Mouse (Mus musculus): ENCODE data around the gene Npl. TPM values are rescaled to one million over a fixed set of nuclear protein-coding genes. Genes with fewer than 3 reads are reported as not detected.
"Not testable (repeated sequence)": the region's sequence is repeated elsewhere in the genome, so short reads cannot be mapped to it uniquely, and the experiment has no call there.

Gene Npl
- polyA plus RNA-seq, 1 experiment, result not detected

DNA sequence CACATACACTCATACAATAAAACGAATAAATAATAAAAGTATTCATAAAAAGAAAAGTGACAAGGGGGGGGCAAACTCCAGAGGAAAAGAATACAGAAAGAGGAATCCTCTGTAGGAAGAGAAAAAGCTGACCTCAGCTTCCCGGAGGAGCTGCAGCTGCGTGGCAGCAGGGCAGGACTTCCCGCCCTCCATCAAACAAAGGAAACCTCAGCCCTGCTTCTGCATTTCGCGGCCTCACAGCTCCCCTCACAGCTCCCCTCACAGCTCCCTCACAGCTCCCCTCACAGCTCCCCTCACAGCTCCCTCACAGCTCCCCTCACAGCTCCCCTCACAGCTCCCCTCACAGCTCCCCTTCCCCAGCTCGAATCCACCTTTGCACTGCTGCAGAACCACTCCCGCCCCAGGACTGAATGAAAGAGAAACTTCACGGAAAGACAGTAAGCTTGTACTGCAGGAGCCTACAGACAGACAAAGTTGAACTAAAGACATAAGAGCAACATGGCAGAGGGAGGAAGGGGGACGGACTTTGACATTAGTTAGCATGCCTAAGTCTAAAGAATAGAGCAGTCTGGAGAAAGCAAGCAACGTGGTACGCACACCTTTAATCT lies 17.5 kb downstream of the Npl start:
- H3K4me3 ChIP-seq (ENCODE audit: insufficient read depth, low read depth, low read length), result 0 out of 2 replicates have a peak overlapping the region, but pooled peaks have one; percentile 7
- H3K4me1 ChIP-seq (ENCODE audit: control insufficient read depth, insufficient read depth, low read length), result peaks cover 8% of the 10 kb centered on the region
- no peak overlapping the region for H3K27ac ChIP-seq (ENCODE audit: insufficient read depth, low read depth, low read length)
- TF ChIP-seq CTCF (IDR thresholded peaks at IDR 0.05; ENCODE audit: insufficient read depth, low read depth, low read length), result no peak
- TF ChIP-seq POLR2A (IDR thresholded peaks at IDR 0.05; ENCODE audit: insufficient read depth, low read depth, low read length), result no peak
- 23% methylated on average over 12 of the region's 12 CpGs for WGBS

DNA sequence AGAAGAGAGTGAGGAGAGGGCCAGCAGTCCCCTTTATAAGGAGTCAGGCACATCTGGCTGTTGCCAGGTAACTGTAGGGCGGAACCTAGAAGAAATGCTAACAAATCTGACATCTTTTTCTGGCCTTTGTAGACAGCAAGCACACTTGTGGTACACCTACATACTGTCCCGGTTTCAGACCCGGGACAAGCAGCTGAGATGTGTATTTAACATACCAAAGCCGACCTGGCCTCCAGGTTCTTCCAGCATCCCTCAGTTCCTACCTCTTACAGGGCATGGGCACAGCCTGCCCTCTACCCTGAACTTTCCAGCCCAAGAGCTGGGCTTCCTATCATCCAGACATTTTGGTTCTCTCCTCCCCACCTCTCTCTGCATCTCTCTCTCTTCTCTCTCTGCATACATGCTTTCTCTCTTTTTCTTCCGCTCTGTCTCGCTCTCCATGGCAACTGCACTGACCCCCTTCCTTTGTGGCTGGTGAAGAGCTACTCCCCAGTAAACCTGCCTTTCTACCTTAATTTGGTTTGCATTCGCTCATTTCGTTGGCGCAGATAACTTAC lies 18.1 kb downstream of the Npl start:
- Histone ChIP-seq H3K4me3 (ENCODE audit: insufficient read depth, low read depth, low read length) (no peak overlapping the region), H3K27ac (ENCODE audit: insufficient read depth, low read depth, low read length) (no peak overlapping the region), H3K4me1 (ENCODE audit: control insufficient read depth, insufficient read depth, low read length) (peaks cover 8% of the 10 kb centered on the region)
- TF ChIP-seq CTCF (IDR thresholded peaks at IDR 0.05; ENCODE audit: insufficient read depth, low read depth, low read length) (no peak), POLR2A (IDR thresholded peaks at IDR 0.05; ENCODE audit: insufficient read depth, low read depth, low read length) (no peak)
- WGBS, result 40% methylated on average over 9 of the region's 9 CpGs

DNA sequence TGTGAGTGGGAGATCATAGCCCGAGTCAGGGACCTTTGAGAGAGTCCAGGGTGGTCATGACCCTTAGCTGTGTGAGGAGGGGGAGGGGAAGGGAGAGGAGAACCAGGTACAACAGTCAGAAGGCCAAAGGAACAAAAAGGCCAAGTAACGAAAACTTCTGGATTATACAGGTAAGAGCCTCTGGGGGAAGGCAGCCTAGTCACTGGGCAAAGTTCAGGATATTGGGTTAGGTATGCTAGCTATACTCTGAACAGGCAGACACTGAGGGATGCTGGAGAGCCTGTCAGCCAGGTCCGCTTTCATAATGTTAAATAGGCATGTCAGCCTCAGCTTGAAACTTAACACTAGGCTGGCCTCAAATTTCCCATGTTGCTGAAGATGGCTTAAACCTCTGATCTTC lies 27.7 kb downstream of the Npl start:
- H3K4me3 ChIP-seq (ENCODE audit: insufficient read depth, low read depth, low read length), result no peak overlapping the region
- WGBS, result 78% methylated on average over 3 of the region's 3 CpGs
- H3K27ac ChIP-seq (ENCODE audit: insufficient read depth, low read depth, low read length), result no peak overlapping the region
- no peaks in the 10 kb centered on the region for H3K4me1 ChIP-seq (ENCODE audit: control insufficient read depth, insufficient read depth, low read length)
- TF ChIP-seq POLR2A (IDR thresholded peaks at IDR 0.05; ENCODE audit: insufficient read depth, low read depth, low read length), result no peak
- TF ChIP-seq CTCF (IDR thresholded peaks at IDR 0.05; ENCODE audit: insufficient read depth, low read depth, low read length), result no peak

DNA sequence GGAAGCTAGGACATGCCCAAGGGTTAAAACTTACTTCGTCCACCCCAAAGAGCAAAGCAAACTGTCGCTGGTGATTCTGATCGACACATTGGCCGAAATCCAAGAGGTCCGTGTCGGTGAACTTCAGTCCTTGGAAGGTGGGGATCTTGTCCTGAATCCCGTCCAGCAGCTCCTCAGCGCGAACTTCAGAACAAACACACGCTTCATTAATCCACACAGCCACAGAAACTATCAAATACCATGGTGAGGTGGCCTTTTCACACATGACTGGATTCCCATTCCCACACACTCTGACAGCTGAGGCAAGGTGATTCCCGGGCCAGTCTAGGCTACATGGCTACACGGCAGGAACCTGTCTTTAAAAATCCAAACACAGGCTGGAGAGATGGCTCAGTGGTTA lies 34.5 kb downstream of the Npl start:
- TF ChIP-seq CTCF (IDR thresholded peaks at IDR 0.05; ENCODE audit: insufficient read depth, low read depth, low read length) (no peak), POLR2A (IDR thresholded peaks at IDR 0.05; ENCODE audit: insufficient read depth, low read depth, low read length) (no peak)
- WGBS, result 56% methylated on average over 12 of the region's 12 CpGs
- H3K27ac ChIP-seq (ENCODE audit: insufficient read depth, low read depth, low read length), result no peak overlapping the region
- no peaks in the 10 kb centered on the region for H3K4me1 ChIP-seq (ENCODE audit: control insufficient read depth, insufficient read depth, low read length)
- H3K4me3 ChIP-seq (ENCODE audit: insufficient read depth, low read depth, low read length), result no peak overlapping the region

DNA sequence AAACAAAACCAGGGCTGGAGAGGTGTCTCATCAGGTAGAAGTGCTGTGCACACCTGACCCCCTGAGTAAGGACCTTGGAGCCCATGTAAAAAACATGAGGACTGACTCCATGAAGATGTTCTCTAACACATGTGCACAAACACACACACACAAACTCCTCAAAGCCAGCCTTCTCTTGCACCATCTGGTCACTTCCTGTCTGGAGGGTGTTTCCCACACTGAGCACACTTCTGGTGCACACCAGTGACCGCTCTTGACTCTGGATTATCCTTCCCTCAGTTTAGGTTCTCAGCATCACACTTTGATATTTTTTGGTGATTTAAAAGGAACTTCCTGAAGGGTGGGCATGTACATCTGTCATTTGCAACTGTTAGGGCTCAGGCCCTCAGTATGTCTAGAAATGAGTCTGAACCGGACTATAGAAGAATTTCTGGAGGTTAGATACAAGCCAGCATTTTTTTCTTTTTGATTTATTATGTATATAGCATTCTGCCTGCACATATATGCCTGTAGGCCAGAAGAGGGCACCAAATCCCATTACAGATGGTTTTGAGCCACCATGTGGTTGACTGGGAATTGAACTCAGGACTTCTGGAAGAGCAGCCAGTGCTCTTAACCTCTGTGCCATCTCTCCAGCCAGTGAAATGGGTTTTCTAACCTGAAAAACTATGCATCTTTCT lies 39.4 kb downstream of the Npl start:
- Histone ChIP-seq H3K4me3 (ENCODE audit: insufficient read depth, low read depth, low read length) (no peak overlapping the region), H3K4me1 (ENCODE audit: control insufficient read depth, insufficient read depth, low read length) (no peaks in the 10 kb centered on the region), H3K27ac (ENCODE audit: insufficient read depth, low read depth, low read length) (no peak overlapping the region)
- TF ChIP-seq CTCF (IDR thresholded peaks at IDR 0.05; ENCODE audit: insufficient read depth, low read depth, low read length) (no peak), POLR2A (IDR thresholded peaks at IDR 0.05; ENCODE audit: insufficient read depth, low read depth, low read length) (no peak)
- 84% methylated on average over 2 of the region's 2 CpGs for WGBS

DNA sequence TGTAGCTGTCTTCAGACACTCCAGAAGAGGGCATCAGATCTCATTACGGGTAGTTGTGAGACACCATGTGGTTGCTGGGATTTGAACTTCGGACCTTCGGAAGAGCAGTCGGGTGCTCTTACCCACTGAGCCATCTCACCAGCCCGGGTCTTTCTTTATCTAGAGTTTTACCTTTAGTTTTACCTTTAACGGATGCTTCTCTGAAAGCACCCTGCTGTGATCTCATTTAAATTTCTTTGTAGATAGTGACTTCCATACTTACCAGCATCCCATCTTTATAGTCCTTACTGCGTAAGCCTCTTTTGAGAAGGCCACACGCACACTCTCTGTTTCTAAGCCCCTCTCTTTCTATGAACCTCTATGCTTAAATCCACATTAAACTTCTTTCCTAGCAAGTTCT lies 40.3 kb downstream of the Npl start:
- H3K4me1 ChIP-seq (ENCODE audit: control insufficient read depth, insufficient read depth, low read length); H3K4me3 ChIP-seq (ENCODE audit: insufficient read depth, low read depth, low read length); H3K27ac ChIP-seq (ENCODE audit: insufficient read depth, low read depth, low read length): not testable (repeated sequence)
- WGBS, result 84% methylated on average over 8 of the region's 8 CpGs

DNA sequence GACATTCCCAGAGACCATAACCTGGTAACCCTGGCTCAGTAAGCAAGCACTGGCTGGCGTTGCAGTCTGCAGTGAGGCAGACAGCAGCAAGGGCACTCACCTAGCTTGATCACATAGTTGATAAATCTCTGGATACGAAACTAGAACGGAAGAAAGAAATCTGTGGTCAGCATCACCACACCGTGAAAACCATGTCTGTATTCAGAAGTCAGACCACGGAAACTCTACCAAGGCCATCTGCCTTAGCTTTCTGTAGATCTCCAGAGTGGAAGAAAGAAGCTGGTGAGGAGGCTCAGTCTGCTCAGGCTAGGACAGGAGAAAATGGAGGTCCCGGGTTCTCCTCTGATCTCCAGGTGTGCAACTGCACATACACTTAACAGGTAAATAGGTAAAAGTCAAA lies 40.8 kb downstream of the Npl start:
- TF ChIP-seq POLR2A (IDR thresholded peaks at IDR 0.05; ENCODE audit: insufficient read depth, low read depth, low read length), result no peak
- no peak for TF ChIP-seq CTCF (IDR thresholded peaks at IDR 0.05; ENCODE audit: insufficient read depth, low read depth, low read length)
- Histone ChIP-seq H3K4me1 (ENCODE audit: control insufficient read depth, insufficient read depth, low read length) (no peaks in the 10 kb centered on the region), H3K27ac (ENCODE audit: insufficient read depth, low read depth, low read length) (no peak overlapping the region), H3K4me3 (ENCODE audit: insufficient read depth, low read depth, low read length) (no peak overlapping the region)
- 95% methylated on average over 6 of the region's 6 CpGs for WGBS

DNA sequence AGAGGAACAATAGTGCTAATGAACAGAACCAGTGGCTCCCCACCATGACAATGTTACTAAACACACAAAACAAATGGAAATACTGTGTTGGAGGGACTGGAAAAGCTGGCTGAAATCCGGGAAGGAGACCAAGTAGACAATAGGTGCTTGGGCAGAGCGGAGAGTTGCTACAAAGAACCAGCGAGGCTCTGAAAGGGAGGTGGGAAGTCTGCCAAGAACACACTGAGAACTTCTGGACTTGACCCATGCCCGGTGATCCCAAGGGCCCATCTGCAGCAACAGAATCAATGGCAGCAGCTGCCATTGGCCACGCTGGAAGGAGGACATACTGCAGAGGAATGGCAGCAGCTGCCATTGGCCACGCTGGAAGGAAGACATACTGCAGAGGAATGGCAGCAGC lies 43.6 kb downstream of the Npl start:
- no peak overlapping the region for H3K4me3 ChIP-seq (ENCODE audit: insufficient read depth, low read depth, low read length)
- no peak overlapping the region for H3K27ac ChIP-seq (ENCODE audit: insufficient read depth, low read depth, low read length)
- H3K4me1 ChIP-seq (ENCODE audit: control insufficient read depth, insufficient read depth, low read length), result no peaks in the 10 kb centered on the region
- TF ChIP-seq POLR2A (IDR thresholded peaks at IDR 0.05; ENCODE audit: insufficient read depth, low read depth, low read length) (no peak), CTCF (IDR thresholded peaks at IDR 0.05; ENCODE audit: insufficient read depth, low read depth, low read length) (no peak)
- 26% methylated on average over 6 of the region's 6 CpGs for WGBS

DNA sequence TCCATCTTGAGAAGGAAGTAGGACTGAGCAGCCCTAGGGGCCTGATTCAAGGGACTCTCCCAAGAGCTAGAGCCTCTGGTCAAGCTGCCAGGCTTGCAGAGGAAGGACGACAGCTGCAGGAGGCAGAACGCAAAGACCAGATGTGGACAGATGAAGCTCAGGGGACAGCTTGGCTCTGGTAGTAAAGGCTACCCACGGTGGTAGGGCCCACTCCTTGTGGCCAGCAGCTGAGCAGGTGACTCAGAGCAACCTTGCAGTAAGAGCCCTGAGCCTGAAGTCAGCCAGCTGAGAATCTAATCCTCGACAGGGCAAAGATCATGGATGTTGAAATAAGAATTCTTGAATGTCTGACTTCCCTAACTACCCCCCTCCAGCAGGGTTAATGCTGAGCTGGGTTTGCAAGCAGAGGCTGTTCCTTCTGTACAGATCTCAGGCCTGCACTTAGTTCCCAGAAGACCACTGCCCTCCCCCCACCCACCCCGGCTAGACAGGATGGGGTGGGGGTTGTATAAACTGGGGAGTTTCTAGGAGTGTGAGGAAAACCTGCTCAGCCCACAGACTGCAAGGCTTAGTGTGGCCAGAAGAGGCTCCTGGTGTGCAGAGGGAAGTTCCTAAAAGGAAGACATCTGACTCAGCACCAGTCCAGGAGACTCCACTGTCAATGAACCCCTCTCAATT lies 48.1 kb downstream of the Npl start:
- Histone ChIP-seq H3K27ac (ENCODE audit: insufficient read depth, low read depth, low read length) (no peak overlapping the region), H3K4me1 (ENCODE audit: control insufficient read depth, insufficient read depth, low read length) (no peaks in the 10 kb centered on the region), H3K4me3 (ENCODE audit: insufficient read depth, low read depth, low read length) (no peak overlapping the region)
- TF ChIP-seq POLR2A (IDR thresholded peaks at IDR 0.05; ENCODE audit: insufficient read depth, low read depth, low read length) (no peak), CTCF (IDR thresholded peaks at IDR 0.05; ENCODE audit: insufficient read depth, low read depth, low read length) (no peak)
- WGBS, result 69% methylated on average over 5 of the region's 5 CpGs
